Mouse (Mus musculus) monocyte, adult 2 months (primary cell): Measurements from ENCODE around the gene Lrrc19.

Experiments
- DNase-seq, 2 experiments: peaks; one replicate each; pipeline ENCODE4 v3.0.0; 2022; ENCODE audit warnings: low spot score in 2 of 2, low read depth in 1 of 2

Gene Lrrc19

GRCm38 (mm10) chr4:94591765-94592381 is 58.1 kb downstream of the Lrrc19 start:
- DNase-seq: no peak
